Mouse (Mus musculus): ENCODE measurements around the gene Myom1.

DNA sequence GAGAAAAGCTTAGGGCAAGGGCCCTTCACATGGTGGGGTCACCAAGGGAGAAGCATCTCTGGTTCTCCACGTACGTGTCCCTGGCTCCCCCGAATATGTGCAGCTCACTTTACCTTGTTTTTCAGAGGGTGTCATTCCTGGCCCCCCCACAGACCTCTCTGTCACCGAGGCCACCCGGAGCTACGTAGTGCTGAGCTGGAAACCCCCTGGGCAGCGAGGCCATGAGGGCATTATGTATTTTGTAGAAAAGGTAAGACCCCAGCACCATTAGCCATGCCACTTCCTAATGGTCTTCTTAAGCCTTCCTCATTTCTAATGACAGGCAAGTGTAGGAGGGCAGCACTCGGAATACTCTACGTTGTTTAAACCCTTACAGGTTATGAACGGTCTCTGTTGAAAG, 69.5 kb downstream of the Myom1 start:
- no peak for TF ChIP-seq POLR2A (IDR thresholded peaks at IDR 0.05; ENCODE audit: borderline replicate concordance, insufficient read depth, low read length)
- no peak for TF ChIP-seq CTCF (IDR thresholded peaks at IDR 0.05; ENCODE audit: borderline replicate concordance, insufficient read depth, low read depth, low read length)

Data from cerebellum, adult 2 months (tissue).